Mouse (Mus musculus): ENCODE measurements around the gene Sh3tc1.

Sh3tc1 gene

DNA sequence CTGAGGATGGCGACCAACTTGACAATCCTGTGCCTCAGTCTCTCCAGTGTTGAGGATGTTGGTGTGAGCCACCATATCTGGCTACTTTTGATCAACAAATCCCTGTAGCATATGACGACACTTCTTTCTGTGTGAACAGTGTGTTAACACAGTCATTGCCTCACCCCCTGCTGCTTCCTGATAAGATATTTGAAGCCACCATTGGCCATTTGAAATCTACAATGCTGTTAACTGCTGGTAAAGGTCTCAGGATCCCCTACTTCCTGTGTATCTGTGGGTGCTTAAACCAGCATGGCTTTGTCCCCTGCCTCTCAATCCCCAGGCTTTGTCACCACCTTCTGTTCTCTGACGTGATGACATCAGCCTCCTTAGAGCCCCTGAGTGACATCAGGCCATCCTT, 54.7 kb downstream of the Sh3tc1 start:
- DNase-seq (ENCODE audit: low read depth, low spot score) = no peak

DNA sequence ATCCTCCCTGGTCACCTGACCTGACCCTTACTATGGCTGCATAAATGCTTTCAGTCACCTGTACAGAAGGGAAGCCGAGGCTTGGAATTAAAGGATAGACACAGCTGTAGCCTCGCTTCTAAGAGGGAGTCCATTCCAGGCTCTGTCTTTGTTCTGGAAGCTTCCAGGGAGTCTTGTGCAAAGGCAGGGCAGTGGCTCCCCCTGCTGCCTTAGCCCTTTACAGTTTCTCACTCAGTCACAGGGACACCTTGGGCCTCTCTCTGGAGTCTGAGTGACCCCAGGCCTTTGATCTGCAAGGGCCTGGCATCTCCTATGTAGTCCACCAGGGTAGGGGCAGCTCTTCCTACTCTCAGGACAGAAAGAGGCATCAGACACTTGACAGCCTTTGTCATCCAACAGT, 58.8 kb downstream of the Sh3tc1 start:
- DNase-seq (ENCODE audit: low read depth, low spot score) = no peak

DNA sequence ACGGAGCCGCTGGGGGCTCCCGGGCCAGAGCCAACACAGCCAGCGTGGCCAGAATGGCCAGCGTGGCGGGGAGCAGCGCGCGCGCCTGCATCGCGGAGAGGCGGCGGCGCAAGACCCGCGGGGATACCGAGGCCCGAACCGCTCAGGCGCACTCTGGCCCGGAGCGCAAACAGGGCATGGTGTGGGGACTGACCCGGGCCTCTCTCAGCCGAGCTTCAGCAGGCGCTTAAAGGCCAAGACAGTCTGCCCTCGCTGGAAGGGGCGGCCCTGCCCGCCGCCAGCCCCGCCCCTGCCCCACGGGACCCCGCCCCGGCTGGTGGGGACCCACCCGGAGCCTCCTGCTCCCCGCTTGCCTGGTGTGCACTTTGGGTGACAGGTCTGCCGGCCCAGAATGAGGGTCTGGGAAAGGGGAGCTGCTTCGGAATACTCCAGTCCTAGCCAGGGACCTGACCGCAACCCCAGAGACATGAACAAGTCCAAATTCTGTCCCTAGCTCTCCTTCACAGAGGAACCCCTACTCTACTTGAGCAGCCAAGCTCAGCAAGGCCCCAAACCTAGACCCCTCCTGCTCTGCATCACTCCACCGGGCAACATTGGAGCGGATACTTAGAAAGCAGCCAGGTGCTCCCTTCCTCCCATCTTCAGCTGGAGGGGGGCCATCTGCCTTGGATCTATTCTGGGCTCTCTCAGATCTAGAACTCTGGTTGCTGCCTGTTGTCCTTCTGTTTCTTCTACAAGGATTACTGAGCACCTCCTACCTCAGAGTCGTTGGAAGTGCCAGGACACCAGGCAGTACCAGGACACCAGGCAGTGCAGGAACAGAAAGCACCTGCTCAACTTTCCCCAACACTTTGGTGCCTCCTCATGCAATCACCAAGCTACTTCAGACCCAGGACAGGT, 60.3 kb downstream of the Sh3tc1 start, which contains the start of gene Htra3:
Gene Htra3 (minus strand): TSS at position 527 of the 900 bp plus-strand sequence.
- DNase-seq (ENCODE audit: low read depth, low spot score) = no peak

DNA sequence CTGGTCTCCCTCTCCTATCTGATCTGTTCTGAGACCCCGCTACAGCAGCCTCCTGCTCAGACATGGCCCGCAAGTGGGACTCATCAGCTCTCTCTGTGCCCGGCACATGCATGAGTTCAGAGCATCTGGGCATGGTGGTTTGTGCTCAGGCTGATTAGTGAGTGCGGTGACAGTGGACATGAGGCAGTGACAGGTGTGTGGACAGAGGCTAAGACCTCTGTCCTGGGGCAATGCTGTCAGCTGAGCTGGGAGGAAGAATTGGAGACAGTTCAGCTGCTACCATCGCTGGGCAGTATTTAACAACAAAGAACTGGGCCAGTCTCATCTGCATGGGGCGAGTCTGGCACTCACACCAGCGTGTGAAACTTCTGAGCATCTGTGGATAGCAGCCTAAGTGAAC, 62.8 kb downstream of the Sh3tc1 start:
- no peak for DNase-seq (ENCODE audit: low read depth, low spot score)

DNA sequence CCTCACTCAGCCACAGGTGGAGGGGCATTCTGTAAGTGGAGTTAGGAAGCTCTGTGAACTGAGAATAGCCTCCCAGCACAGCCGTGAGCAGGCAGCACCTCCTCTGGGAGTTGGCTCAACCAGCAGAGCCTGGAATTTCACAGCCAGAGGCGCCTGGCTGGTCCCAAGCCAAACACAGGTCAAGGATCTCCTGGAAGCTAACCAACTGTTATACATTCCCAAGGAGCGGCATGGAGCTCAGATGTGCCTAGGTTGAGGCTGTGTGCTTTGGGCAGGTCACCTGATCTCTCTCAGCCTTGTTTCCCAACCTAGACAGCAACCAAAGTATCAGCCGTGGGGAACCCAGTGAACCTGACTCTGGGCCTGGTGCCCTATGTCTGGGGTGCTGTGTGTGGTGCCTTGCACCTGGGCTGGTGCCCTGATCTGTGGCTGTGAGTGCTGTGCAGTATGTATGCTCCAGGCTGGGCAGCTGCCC, 65.7 kb downstream of the Sh3tc1 start:
- no peak for DNase-seq (ENCODE audit: low read depth, low spot score)

DNA sequence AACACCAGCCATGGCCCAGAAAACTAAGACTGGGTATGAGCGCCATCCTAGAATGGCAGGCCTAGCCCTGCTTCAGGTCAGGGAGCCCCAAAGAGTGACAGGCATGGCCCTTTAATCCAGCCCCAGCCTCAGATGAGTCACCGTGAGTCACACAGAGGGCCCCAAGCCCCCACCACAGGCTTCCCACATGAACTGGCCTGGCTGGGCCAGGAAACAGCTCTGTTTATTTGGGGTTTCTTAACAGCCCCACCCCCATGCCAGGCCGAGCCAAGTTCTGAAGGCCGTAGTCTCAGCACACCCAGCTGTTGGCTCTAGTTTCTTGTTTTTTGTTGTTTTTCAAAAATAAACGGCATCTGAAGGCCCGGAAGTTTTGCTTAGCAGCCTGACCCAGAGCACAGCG, 66.7 kb downstream of the Sh3tc1 start:
- no peak for DNase-seq (ENCODE audit: low read depth, low spot score)

DNA sequence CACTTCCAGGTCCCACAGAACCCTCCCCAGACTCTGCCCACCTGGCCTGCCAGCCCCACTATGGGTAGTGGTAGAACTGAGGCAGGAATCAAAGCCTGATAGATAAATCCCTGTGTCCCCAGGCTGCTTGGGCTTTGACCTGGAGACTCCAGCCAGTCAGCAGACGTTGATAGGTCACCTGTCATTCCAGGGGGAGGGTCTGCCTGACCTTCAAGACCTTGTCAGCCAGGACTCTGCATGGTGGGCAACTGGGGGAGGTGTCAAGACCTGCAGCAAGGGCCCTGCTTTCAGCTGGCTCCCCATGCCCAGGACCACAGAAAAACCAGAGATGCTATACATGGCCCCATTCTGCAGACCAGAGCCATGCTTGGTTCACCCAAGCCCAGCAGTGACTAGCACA, 67.2 kb downstream of the Sh3tc1 start:
- DNase-seq (ENCODE audit: low read depth, low spot score) = no peak

DNA sequence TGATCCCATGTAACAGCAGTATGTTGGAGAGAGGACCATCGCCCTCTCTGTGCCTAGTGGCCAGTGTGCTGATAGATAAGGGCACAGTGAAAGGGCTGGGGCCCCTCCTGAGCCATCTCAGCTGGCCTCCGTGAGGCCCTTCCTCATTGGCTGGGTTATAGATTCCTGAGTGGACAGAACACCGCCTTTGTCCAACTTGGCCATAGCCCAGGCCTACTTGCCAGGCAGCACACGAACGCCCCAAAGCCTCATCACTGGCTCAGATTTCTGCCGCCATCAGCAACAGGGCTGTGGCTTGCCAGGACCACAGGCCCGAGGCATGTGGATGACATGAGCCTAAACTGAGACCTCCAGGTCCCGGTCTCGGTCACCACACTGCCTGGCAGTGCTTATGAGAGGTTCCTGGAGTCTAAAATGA, 68.3 kb downstream of the Sh3tc1 start:
- no peak for DNase-seq (ENCODE audit: low read depth, low spot score)

DNA sequence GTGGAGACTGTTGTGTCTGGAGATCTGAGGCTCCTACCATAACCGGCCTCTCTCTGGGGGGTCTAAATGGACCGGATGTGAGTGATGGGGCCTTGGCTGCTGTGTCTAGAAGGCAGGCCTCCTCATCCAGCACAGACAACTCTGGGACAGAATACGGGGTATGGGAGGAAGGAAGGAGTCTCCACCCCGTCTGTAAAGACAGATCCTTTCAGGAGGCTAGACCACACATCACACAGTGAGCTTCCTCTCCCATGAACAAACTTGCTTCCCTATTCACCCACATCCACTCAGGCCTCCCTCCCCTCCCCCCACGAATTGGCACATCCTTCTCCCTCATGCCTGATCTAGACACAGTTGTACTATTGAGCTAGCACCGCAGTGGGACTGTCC, 69.4 kb downstream of the Sh3tc1 start:
- no peak for DNase-seq (ENCODE audit: low read depth, low spot score)

DNA sequence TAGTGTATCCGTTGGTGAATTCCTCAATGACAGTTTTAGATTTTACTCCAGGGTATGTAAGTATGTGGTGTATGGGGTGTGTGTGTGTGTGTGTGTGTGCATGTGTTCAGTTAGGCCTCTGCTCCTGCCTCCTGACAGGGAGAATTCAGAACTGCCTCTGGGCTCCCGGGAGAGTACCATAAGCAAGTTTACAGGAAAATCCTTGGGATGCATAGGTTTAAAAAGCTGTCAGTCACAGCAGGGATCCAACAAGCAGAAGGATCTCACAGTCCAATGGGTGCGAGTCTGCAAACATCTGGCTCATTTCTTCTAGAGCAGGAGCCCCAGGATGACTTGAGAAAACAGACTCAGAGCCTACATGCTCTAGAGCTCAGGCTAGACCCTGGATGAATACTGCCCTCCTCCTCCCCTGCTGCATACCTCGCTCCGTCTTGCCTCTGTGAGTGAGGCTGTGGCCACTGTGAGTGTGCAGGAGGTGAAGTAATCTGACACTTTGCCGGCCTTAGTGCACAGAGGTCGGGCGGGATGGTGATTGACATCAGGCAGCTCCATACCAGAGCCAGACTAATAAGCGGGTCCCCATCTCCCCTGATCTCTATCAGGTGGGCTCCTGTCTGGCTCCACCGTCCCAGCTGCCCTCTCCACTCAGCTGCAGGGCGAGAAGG, 69.9 kb downstream of the Sh3tc1 start:
- DNase-seq (ENCODE audit: low read depth, low spot score) = no peak

DNA sequence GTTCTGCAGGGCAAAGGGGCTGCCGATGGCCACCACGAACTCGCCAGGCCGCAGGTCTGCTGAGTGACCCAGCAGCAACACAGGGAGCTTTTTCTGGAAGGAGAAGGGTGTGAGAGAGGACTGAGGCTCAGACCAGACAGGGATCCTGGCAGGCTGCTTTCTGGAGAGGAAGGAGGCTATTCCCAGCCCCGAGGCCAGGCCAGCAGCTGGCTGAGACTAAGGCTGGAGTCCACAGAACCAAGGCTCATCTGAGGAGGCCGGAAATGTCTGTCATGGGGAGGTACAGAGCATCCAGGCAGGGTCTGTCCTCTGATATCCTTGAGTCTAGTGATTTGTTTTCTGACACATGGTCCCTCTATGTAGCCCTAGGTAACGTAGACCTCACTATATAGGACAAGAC, 73.6 kb downstream of the Sh3tc1 start:
- DNase-seq (ENCODE audit: low read depth, low spot score) = no peak

DNA sequence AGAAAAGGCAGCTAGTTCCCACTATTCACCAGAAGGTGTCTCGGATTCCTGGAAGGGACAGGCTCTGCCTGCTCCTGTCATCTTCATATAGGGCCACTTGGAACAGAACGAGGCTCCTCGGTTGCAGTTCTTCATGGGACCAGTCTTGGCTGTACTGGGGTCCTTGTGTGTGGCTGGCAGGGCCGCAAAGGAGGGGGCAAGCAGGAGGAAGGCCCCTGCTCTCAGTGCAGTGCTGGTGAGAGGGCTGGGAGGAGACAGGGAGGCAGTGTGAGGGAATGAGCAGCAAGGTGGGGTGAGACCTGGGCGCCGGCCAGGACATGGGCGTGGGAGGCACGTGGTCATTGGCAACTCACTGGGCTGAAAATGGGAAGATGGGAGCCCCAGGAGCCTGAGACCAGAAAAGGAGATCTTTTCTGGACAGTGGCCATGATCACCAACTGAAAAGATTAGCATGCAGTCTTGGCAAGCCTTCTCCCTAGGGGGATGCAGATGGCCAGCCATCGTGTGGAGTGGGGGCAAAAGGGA, 77.7 kb downstream of the Sh3tc1 start:
- no peak for DNase-seq (ENCODE audit: low read depth, low spot score)

DNA sequence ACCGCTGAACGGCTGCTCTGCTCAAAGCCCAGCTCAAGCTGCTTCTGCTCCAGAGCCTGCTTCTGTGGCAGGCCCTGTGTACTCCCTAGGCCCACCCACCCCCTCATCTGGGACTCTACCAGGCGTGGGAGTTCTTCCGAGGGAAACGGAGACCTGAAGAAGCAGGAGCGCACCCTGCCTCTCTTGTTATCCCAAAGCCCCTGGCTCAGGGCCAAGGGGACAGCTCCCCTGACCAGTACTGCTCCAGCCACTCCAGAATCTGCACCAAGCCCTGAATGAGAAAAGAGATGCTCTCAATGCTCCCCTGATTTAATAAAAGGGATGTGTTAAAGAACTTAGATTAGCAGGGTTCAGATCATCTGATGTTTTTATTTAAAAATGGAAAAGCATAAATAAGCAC, 78.6 kb downstream of the Sh3tc1 start:
- DNase-seq (ENCODE audit: low read depth, low spot score) = no peak

DNA sequence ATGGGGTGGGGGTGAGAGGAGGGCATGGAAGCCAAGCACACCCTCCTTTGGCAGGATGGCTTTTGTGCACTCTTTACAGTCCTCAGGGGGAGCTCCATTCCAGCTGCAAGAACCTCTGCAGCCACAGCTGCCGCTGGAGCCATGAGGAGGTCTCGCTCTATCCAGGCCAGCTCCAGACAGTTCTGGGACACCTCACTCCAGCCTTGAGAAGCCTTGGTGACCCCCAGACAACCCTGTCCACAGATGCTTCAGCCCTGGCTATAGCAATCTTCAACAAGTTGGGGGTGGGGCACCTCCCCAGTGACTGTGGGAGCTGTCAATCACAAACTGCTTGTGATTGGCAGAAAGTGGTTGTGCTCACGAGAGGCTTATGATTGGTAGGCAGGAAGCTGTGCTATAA, 80.3 kb downstream of the Sh3tc1 start:
- no peak for DNase-seq (ENCODE audit: low read depth, low spot score)

DNA sequence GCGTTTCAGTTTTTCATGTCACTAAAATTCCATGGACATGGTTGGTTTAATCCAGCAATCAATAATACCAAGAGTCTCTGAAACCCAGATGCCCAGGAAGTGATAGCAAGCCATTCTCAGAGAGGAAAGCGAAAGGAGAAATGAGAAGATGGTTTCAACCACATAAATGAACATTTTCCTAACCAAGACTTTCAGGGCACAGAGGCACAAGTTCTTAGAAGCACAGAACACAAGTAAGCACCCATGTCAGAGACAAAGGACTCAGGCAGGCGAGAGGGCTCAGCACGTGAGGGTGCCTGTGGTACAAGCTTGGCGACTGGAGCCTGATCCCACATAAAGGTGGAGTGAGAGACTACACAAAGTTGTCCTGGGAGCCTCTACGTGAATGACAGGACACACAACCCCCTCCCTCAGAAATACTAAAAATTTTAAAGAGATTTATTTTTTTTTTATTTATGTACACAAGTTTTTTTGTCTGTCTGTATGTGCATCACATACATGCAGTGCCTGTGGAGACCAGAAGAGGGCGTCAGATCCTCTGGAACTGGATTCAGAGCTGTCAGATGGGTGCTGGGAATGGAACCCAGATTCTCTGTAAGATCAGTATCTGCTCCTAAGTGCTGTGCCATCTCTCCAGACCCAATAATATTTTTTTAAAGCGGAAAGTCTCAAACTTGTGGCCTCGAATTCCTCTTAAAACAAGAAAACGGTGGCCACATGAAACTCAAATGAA, 83.9 kb downstream of the Sh3tc1 start:
- DNase-seq (ENCODE audit: low read depth, low spot score) = no peak

DNA sequence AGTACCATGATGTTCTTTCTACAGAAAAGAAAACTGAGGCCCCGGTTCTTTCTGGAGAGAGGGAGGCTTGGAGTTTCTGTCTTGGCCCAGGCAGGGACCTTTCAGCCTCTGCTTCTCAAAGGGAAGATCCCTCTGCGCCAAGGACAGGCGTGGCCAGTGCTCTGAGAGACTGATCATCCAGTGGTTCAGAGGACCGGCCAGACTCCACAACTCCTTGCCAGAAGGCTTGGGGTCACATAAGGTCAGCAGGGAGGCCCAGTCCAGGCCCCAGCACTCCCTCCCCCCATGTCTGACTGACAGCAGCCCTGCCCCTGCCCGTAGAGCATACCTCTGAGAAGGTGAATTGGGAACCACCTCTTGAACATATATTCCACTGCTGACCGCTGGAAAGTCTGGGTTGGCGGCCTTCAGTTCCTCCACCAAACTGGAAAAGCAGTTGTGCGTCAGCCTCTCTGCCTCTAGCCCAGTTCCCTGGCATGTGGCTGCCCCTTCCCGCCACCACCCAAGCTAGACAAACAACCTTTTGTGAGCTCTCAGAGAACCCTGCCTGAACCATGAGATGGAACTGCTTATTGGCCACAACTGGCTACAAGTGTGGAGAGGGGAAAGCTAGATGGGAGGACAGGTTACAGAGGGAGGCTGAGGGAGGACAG, 85.9 kb downstream of the Sh3tc1 start:
- DNase-seq (ENCODE audit: low read depth, low spot score) = no peak

DNA sequence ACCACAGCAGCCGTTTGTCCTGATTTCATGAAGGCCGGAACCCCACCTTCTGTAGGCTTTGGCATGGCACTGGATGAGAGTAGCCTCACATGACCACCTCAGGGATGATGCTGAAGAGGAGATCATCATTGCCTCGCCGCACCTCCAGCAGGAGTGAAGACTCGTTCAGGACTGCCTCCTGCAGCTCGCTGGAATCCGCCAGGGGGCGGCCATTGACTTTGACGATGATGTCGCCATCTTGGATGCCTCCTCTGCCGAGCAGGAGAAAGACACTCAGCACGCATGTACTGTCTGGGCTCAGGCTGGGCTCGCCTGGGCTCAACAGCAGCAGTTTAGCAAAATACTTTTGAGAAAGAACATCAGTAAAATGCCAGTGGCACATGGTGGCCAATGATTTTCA, 86.9 kb downstream of the Sh3tc1 start:
- no peak for DNase-seq (ENCODE audit: low read depth, low spot score)

DNA sequence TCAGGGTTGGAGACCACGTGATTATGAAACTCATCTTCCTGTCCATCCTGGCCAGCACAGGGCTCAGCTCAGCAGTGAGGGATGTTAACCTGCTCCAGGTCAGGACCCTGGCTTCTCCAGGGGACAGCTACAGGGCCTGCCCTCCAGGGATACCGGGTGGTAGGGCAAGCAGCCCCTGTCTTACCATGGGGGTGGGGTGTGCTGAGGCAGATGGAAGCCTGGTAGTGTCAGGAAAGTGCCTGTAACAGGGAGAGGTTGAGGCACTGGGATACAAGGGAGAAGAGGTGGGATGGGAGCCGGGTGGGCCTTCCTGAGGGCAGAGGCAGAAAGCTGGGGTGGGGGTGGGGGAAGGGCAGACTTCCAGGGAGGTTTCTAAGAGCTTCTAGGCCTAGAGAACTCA, 87.5 kb downstream of the Sh3tc1 start:
- DNase-seq (ENCODE audit: low read depth, low spot score) = no peak

DNA sequence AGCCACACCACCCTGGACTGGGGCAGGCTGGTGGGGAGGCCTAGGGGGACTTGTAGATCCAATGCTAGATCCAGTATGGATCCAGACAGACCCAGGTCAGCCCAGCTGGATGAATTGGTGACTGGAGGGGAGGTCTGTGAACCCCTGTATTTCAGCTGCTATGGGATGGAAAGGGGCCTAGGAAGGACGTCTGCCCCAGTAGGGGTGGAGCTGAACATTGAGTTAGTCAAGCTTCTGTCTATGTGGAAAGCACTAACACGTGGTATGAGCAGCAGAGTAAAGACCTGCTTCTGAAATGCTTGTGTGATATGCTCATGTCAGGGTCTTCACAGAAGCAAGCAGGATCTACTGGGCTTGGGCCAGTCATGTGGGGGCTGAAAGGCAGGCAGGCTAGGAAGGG, 91.6 kb downstream of the Sh3tc1 start:
- no peak for DNase-seq (ENCODE audit: low read depth, low spot score)

DNA sequence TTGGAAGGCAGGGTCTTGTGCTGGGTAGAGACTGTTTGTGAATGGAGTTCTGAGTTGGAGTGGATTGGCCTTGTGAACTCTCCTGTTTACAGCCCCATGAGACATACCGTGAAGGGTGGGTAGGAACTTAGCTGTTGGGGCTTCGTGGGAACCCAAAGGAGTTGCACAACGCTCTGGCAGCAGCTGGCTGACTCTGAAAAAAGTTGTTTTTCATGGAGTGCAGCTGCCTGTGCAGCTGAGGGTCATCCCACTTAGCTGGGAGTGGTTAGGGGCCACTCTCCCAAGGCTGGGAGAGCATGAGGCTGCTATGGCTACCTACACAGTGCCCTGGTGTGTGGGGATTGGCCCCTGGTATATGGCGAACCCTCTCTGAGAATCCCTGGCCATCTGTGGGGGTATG, 92.2 kb downstream of the Sh3tc1 start:
- no peak for DNase-seq (ENCODE audit: low read depth, low spot score)

All from retina, postnatal 7 days (tissue).